Mouse (Mus musculus) megakaryocyte, embryonic 14.5 days (primary cell): Measurements from ENCODE around the gene Gdpd3.

Source experiments
- FLI1 ChIP-seq: IDR thresholded peaks from 2 replicates; pipeline ENCODE4 v1.6.1; 2012; ENCODE audit warnings: low read length, inconsistent platforms, mixed read lengths
- GATA1 ChIP-seq: IDR thresholded peaks from 3 replicates; pipeline ENCODE4 v1.6.1; 2012; ENCODE audit warnings: mixed read lengths, low read length, inconsistent platforms, borderline replicate concordance

- no peak for TF ChIP-seq GATA1
- TF ChIP-seq FLI1: no peak
Measured at GRCm38 (mm10) chr7:126775185-126775977, 9.2 kb downstream of the Gdpd3 start.
